Mouse (Mus musculus): ENCODE measurements around the gene Ppp1r37.

Ppp1r37 gene

GRCm38 (mm10) chr7:19501658-19502057 is 61.2 kb downstream of the Ppp1r37 start:
- DNase-seq (ENCODE audit: low read depth) = no peak

GRCm38 (mm10) chr7:19500420-19501363 is 62.2 kb downstream of the Ppp1r37 start:
- peak; percentile 14 for DNase-seq (ENCODE audit: low read depth)

- no peak for DNase-seq (ENCODE audit: low read depth)
These were observed 64.5 kb downstream of the Ppp1r37 start for GRCm38 (mm10) chr7:19498326-19498725.

GRCm38 (mm10) chr7:19496214-19496555 is 66.7 kb downstream of the Ppp1r37 start:
- no peak for DNase-seq (ENCODE audit: low read depth)

- DNase-seq (ENCODE audit: low read depth) = no peak
These were observed 67.2 kb downstream of the Ppp1r37 start for GRCm38 (mm10) chr7:19495521-19496213.

- no peak for DNase-seq (ENCODE audit: low read depth)
These were observed 68.0 kb downstream of the Ppp1r37 start for GRCm38 (mm10) chr7:19494751-19495474.

- no peak for DNase-seq (ENCODE audit: low read depth)
These were observed 71.1 kb downstream of the Ppp1r37 start for GRCm38 (mm10) chr7:19491731-19492130.

- DNase-seq (ENCODE audit: low read depth) = no peak
These were observed 73.4 kb downstream of the Ppp1r37 start for GRCm38 (mm10) chr7:19489525-19489924.

- DNase-seq (ENCODE audit: low read depth) = no peak
These were observed 76.3 kb downstream of the Ppp1r37 start for GRCm38 (mm10) chr7:19486549-19486948.

GRCm38 (mm10) chr7:19485488-19485887 is 77.4 kb downstream of the Ppp1r37 start:
- no peak for DNase-seq (ENCODE audit: low read depth)

- DNase-seq (ENCODE audit: low read depth) = no peak
These were observed 79.6 kb downstream of the Ppp1r37 start for GRCm38 (mm10) chr7:19483281-19483680.

All from naive thymus-derived CD4-positive, alpha-beta T cell, adult 2 months (primary cell).